Mouse (Mus musculus): ENCODE data around the gene H2-M3.
"Not testable (repeated sequence)": the region's sequence is repeated elsewhere in the genome, so short reads cannot be mapped to it uniquely, and the experiment has no call there.

The H2-M3 gene

GRCm38 (mm10) chr17:37270058-37270701 lies at the start of gene H2-M3:
TSS of gene H2-M3 (plus strand) at chr17:37270220.
- DNase-seq (ENCODE audit: extremely low spot score, low read depth, low spot score): peak; percentile 91

GRCm38 (mm10) chr17:37221879-37222278 lies 48.1 kb upstream of the H2-M3 start:
- DNase-seq (ENCODE audit: extremely low spot score, low read depth, low spot score): no peak

GRCm38 (mm10) chr17:37237230-37237629 lies 32.8 kb upstream of the H2-M3 start, which contains the start of gene Olfr97:
TSS of gene Olfr97 (minus strand) at chr17:37237330.
- not testable (repeated sequence) for DNase-seq (ENCODE audit: extremely low spot score, low read depth, low spot score)

GRCm38 (mm10) chr17:37242198-37242597 lies 27.8 kb upstream of the H2-M3 start:
- no peak for DNase-seq (ENCODE audit: extremely low spot score, low read depth, low spot score)

- no peak for DNase-seq (ENCODE audit: extremely low spot score, low read depth, low spot score)
Observed at GRCm38 (mm10) chr17:37246715-37247114, 23.3 kb upstream of the H2-M3 start.

- DNase-seq (ENCODE audit: extremely low spot score, low read depth, low spot score): no peak
Observed at GRCm38 (mm10) chr17:37249460-37249859, 20.6 kb upstream of the H2-M3 start.

GRCm38 (mm10) chr17:37250544-37250943 lies 19.5 kb upstream of the H2-M3 start:
- DNase-seq (ENCODE audit: extremely low spot score, low read depth, low spot score): no peak

GRCm38 (mm10) chr17:37263626-37264025 lies 6.4 kb upstream of the H2-M3 start, which contains the start of gene Olfr98:
TSS of gene Olfr98 (minus strand) at chr17:37263749.
- no peak for DNase-seq (ENCODE audit: extremely low spot score, low read depth, low spot score)

- DNase-seq (ENCODE audit: extremely low spot score, low read depth, low spot score): no peak
Observed at GRCm38 (mm10) chr17:37270702-37271092, 677 bp downstream of the H2-M3 start.

GRCm38 (mm10) chr17:37275626-37276248 lies 5.7 kb downstream of the H2-M3 start:
- DNase-seq (ENCODE audit: extremely low spot score, low read depth, low spot score): no peak

GRCm38 (mm10) chr17:37276573-37276972 lies 6.6 kb downstream of the H2-M3 start:
- no peak for DNase-seq (ENCODE audit: extremely low spot score, low read depth, low spot score)

- DNase-seq (ENCODE audit: extremely low spot score, low read depth, low spot score): no peak
Observed at GRCm38 (mm10) chr17:37280331-37280730, 10.3 kb downstream of the H2-M3 start.

GRCm38 (mm10) chr17:37283360-37283759 lies 13.3 kb downstream of the H2-M3 start, which contains the start of gene Olfr99:
TSS of gene Olfr99 (minus strand) at chr17:37283460.
- no peak for DNase-seq (ENCODE audit: extremely low spot score, low read depth, low spot score)

- DNase-seq (ENCODE audit: extremely low spot score, low read depth, low spot score): no peak
Observed at GRCm38 (mm10) chr17:37304213-37304612, 34.2 kb downstream of the H2-M3 start, which contains the start of gene Olfr101. TSS of gene Olfr101 (minus strand) at chr17:37304313.

GRCm38 (mm10) chr17:37308483-37308882 lies 38.5 kb downstream of the H2-M3 start:
- no peak for DNase-seq (ENCODE audit: extremely low spot score, low read depth, low spot score)

- no peak for DNase-seq (ENCODE audit: extremely low spot score, low read depth, low spot score)
Observed at GRCm38 (mm10) chr17:37310146-37310699, 40.2 kb downstream of the H2-M3 start.

GRCm38 (mm10) chr17:37316954-37317353 lies 46.9 kb downstream of the H2-M3 start, which contains the start of gene Olfr102:
TSS of gene Olfr102 (minus strand) at chr17:37317054.
- no peak for DNase-seq (ENCODE audit: extremely low spot score, low read depth, low spot score)
